Mouse (Mus musculus): ENCODE measurements at regions not wholly inside any gene's neighbourhood (a gene's known extent, or its start where the extent isn't known, plus 50 kb on each side); places are given as distances from the start of the nearest gene placed in this dataset.

DNA sequence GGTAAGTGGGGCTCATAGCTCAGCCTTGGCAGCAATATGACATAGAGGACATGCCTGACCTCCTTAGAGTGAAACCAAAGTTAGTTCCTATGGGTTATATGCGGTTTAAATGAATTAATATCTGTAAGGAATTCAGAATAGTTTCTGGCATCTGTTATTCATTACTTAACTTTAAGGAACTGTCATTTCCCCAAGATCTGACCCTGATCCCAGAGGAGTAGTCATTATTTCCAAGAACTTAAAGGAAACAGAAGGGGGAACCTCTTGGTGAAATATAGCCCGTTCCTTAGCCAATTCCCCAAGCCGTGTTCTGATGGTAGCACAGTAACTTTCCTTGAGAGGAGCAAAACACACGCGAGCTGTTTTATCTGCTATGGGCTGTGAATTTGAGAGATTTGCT lies 85.9 kb upstream of the Atp5g3 start:
- no peaks in the 10 kb centered on the region; the same call in 1 of the 2 replicates for H3K27me3 ChIP-seq (replicated peaks)
- no peak overlapping the region for H3K27ac ChIP-seq
- H3K9me3 ChIP-seq: no peaks in the 10 kb centered on the region
- H3K4me2 ChIP-seq: no peak overlapping the region
- H3K36me3 ChIP-seq (replicated peaks): no peaks in the 10 kb centered on the region
- H3K4me1 ChIP-seq: no peaks in the 10 kb centered on the region
- WGBS: 87% methylated on average over 5 of the region's 5 CpGs
- no peak overlapping the region for H3K4me3 ChIP-seq
- H3K9ac ChIP-seq: no peak overlapping the region
- ATAC-seq (replicated peaks): no peak

DNA sequence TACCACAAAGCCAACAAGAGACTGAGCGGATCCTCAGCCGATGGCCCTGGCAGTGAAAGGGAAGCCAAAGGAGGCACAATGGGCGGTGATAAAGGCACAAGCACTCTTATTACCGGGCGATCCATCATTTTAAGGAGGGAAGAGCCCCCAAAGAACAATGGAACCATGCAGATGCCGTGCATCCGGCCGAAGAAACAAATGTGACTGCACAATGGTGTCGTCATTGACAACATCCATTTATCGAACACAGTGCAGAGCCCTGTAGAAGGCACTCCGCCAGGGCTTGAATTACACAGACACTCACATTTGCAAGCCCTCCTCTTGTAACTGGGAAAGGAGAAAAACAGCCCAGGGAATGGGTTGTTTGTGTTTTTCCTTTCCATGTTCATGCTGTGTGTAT lies 80.7 kb upstream of the Atp5g3 start:
- Histone ChIP-seq H3K9me3 (no peaks in the 10 kb centered on the region), H3K4me3 (no peak overlapping the region), H3K4me1 (no peaks in the 10 kb centered on the region), H3K27ac (no peak overlapping the region), H3K4me2 (no peak overlapping the region), H3K27me3 (replicated peaks) (no peaks in the 10 kb centered on the region; the same call in 1 of the 2 replicates), H3K36me3 (replicated peaks) (no peaks in the 10 kb centered on the region), H3K9ac (no peak overlapping the region)
- 63% methylated on average over 11 of the region's 11 CpGs for WGBS
- ATAC-seq (replicated peaks): no peak

DNA sequence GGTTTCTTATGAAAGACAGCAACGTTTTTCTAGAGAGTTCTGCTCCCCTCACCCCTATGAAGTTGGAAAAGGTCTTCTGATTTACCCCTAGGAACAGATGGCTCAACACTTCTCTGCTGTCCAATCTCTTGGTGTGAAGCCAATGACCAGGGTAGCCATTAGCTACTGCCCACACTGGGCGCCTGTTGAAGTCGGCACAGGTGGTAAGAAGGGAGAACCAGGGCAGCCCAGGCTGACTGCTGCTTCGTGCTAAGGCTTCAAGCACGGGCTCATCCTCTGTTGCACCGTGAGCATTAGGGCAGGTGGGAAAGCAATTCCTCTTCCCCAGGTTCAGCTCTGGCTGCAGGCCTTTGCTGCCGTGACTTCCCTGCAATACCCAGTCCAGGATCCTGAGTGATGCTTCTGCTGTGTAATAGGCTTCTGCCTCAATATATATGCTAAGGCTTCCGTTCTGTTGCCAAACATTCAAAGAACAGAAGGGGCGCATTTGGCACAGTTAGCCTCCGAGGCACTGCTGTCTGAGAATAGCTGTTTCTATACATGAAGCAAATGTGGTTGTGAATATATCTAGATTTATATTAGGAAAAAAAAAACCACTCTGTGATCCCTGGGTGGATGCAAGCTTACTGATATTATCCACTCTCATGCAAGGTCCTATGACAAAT lies 76.4 kb upstream of the Atp5g3 start:
- H3K27me3 ChIP-seq (replicated peaks): no peaks in the 10 kb centered on the region
- no peak overlapping the region for H3K9ac ChIP-seq
- no peaks in the 10 kb centered on the region for H3K4me1 ChIP-seq
- no peak overlapping the region for H3K27ac ChIP-seq
- WGBS: 88% methylated on average over 10 of the region's 10 CpGs
- H3K9me3 ChIP-seq: no peaks in the 10 kb centered on the region
- ATAC-seq (replicated peaks): no peak
- H3K4me3 ChIP-seq: no peak overlapping the region
- H3K4me2 ChIP-seq: no peak overlapping the region
- H3K36me3 ChIP-seq (replicated peaks): no peaks in the 10 kb centered on the region

DNA sequence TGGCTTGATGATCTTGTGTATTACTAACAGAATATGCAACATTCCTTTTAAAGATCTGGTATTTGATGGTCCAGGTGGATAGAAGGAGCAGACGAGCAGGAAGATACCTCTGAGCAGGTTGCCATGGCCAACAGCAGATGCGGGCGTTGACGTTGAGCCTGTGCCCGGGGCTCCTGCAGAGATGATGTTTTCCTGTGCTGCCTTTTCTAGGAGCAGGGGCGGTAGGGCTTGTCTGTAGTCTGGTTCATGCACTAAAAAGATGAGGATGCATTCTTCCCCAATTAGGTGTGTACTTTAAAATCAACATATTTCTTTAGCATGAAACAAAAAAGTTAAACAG lies 74.8 kb upstream of the Atp5g3 start:
- no peak overlapping the region for H3K27ac ChIP-seq
- ATAC-seq (replicated peaks): no peak
- no peaks in the 10 kb centered on the region for H3K9me3 ChIP-seq
- H3K36me3 ChIP-seq (replicated peaks): no peaks in the 10 kb centered on the region
- H3K9ac ChIP-seq: no peak overlapping the region
- no peaks in the 10 kb centered on the region for H3K27me3 ChIP-seq (replicated peaks)
- H3K4me1 ChIP-seq: no peaks in the 10 kb centered on the region
- 83% methylated on average over 6 of the region's 6 CpGs for WGBS
- H3K4me2 ChIP-seq: no peak overlapping the region
- H3K4me3 ChIP-seq: no peak overlapping the region

DNA sequence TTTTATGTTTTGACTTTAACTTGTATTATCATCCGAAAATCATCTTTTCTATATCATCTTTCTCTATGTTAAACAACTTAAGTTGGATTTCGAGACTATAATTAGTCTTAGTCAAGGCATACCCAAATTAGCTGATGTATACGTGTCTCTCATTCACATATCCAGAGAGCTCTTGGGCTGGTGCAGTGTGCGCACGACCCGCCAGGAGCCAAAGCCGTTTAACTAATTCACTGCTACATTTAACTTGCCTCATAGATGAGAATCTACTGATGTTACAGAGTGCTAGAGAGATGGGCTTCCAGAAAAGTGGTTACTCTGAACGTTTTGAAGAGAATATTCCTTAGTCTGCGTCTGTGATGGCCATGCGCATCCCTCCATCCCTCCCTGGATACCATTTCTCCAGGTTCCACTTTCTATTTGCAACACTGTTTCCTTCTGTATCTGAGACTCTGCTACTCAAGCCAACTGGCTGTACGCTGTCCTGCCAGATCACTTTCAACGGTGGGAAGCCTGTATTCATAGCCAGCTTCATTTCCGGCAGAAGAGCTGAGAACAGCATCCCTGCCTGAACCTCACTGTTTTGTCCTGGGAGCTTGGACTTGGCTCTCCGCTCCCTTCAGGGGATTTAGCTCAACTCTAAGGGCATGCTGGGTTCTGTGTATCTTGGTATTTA lies 74.2 kb upstream of the Atp5g3 start:
- no peak overlapping the region for H3K4me2 ChIP-seq
- no peak for ATAC-seq (replicated peaks)
- WGBS: 83% methylated on average over 14 of the region's 14 CpGs

DNA sequence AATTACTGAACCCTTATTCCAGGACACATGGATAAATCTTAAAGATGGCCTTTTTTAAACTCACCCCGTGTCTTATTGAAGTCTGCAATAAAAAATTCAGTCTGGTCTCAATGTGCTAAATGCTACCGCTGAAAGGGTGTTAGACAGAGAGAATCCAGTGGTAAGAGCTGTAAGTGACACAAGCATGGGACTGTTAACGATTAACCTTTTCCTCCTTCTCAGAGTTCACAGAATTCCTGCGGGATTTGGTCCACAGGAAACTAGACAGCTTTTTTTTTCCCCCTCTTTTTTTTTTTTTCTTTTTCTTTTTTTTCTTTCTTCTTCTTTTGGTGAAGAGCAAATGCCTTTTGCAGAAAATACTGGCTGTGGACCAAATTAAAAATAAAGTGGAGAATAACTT lies 72.0 kb upstream of the Atp5g3 start:
- Histone ChIP-seq H3K9me3 (no peaks in the 10 kb centered on the region), H3K4me3 (no peak overlapping the region), H3K27me3 (replicated peaks) (no peaks in the 10 kb centered on the region), H3K27ac (no peak overlapping the region), H3K4me2 (no peak overlapping the region), H3K4me1 (no peaks in the 10 kb centered on the region), H3K36me3 (replicated peaks) (no peaks in the 10 kb centered on the region), H3K9ac (no peak overlapping the region)
- no peak for ATAC-seq (replicated peaks)
- WGBS: 55% methylated on average over 4 of the region's 4 CpGs

More for the DNA sequence above, 74.2 kb upstream of the Atp5g3 start:
- no peak overlapping the region for H3K9ac ChIP-seq
- H3K4me3 ChIP-seq: no peak overlapping the region
- no peaks in the 10 kb centered on the region for H3K4me1 ChIP-seq
- no peaks in the 10 kb centered on the region for H3K9me3 ChIP-seq
- no peak overlapping the region for H3K27ac ChIP-seq
- H3K27me3 ChIP-seq (replicated peaks): no peaks in the 10 kb centered on the region
- H3K36me3 ChIP-seq (replicated peaks): no peaks in the 10 kb centered on the region

DNA sequence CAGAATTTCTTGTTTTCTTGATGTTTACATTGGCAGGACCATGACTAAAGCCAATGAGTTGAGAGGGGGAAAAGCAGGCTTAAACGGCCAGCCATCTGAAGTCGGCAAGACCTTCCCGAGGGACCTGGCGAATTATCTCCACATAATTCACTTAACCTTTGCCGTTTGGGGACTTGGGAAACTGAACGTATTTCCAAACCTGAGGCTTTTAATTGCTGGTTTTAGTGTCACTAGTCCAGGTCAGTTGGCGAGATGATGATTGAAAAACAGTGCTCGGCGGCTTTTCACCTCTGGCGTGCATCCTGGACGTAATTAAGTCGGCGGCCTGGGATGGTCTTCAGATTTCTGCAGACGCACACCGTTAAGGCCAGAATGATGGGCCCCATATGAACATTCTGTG lies 66.9 kb upstream of the Atp5g3 start:
- Histone ChIP-seq H3K4me3 (no peak overlapping the region), H3K9ac (no peak overlapping the region), H3K4me1 (peaks cover 7% of the 10 kb centered on the region; the same call in 1 of the 2 replicates), H3K27me3 (replicated peaks) (no peaks in the 10 kb centered on the region), H3K4me2 (no peak overlapping the region), H3K9me3 (no peaks in the 10 kb centered on the region), H3K27ac (no peak overlapping the region), H3K36me3 (replicated peaks) (no peaks in the 10 kb centered on the region)
- WGBS: 66% methylated on average over 15 of the region's 15 CpGs
- no peak for ATAC-seq (replicated peaks)

DNA sequence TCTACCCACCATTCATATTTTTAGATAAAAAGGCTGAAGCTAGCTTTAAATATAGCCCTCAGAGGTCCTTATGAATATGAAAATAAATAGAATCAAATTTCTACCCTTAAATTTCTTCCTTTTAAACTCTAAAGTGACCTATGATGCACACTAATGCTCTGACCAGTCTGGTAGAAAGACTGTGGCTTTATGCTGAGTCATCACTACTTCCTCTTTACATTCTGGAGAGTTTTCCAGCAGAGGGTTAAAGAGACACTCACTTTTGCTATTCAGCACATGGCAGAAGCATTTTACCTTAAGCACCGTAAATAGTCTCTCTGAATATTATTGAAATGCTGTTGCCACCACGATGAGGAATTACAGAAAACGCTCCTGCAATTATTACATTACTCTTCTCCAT lies 62.6 kb upstream of the Atp5g3 start:
- Histone ChIP-seq H3K36me3 (replicated peaks) (no peaks in the 10 kb centered on the region), H3K9me3 (no peaks in the 10 kb centered on the region), H3K27ac (no peak overlapping the region), H3K27me3 (replicated peaks) (peaks cover 3% of the 10 kb centered on the region; the same call in 1 of the 2 replicates), H3K4me1 (peaks cover 7% of the 10 kb centered on the region; the same call in 1 of the 2 replicates), H3K4me3 (no peak overlapping the region), H3K9ac (no peak overlapping the region), H3K4me2 (no peak overlapping the region)
- ATAC-seq (replicated peaks): no peak
- WGBS: 48% methylated on average over 3 of the region's 3 CpGs

DNA sequence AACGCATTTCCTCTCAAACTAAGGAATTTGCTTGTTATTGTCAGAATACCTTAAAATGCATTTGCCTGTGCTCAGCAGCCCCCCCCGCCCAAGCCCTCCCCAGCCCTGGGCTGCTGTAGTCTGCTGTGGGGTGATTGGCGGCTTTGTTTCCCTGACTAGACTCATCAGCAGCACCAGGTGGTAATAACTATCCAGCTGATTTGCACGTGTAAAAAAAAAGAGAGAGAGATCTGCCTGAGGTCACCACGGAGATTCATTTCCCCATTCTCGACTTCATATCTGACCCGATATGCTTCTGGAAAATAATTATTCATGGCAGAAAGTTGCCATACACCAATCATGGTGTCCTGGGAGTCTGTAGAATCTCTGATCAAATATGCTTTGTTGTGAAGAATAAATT lies 56.5 kb upstream of the Atp5g3 start:
- Histone ChIP-seq H3K4me2 (no peak overlapping the region), H3K4me1 (no peaks in the 10 kb centered on the region), H3K9me3 (no peaks in the 10 kb centered on the region), H3K4me3 (no peak overlapping the region), H3K27ac (no peak overlapping the region), H3K27me3 (replicated peaks) (peaks cover 3% of the 10 kb centered on the region; the same call in 1 of the 2 replicates), H3K9ac (no peak overlapping the region), H3K36me3 (replicated peaks) (no peaks in the 10 kb centered on the region)
- no peak for ATAC-seq (replicated peaks)
- whole genome bisulfite sequencing: 56% methylated on average over 7 of the region's 7 CpGs

DNA sequence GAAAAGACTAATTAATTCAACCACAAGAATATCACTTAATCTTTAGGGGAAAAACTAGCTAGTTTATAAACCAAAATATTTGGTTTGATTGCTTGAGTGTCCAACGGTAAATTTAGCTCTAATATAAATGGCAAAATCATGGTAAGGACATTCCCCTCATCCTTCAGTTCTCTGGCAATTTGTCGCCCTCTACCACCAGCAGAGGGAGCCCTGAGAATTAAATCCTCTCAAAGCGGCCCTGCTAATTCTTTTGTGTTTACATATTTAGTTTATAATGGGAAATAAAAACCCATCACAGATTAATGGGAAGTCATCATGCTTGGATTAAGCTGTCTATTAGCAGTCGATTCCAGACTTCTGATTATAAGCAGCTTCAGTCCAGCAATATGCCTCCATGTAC lies 54.5 kb upstream of the Atp5g3 start:
- no peak for ATAC-seq (replicated peaks)
- Histone ChIP-seq H3K36me3 (replicated peaks) (no peaks in the 10 kb centered on the region), H3K27me3 (replicated peaks) (no peaks in the 10 kb centered on the region), H3K4me3 (no peak overlapping the region), H3K9ac (no peak overlapping the region), H3K4me1 (no peaks in the 10 kb centered on the region), H3K4me2 (no peak overlapping the region), H3K9me3 (no peaks in the 10 kb centered on the region), H3K27ac (no peak overlapping the region)
- WGBS: 13% methylated on average over 4 of the region's 4 CpGs
